Mouse (Mus musculus): ENCODE measurements around the gene Pitpnm3.

Gene Pitpnm3

DNA sequence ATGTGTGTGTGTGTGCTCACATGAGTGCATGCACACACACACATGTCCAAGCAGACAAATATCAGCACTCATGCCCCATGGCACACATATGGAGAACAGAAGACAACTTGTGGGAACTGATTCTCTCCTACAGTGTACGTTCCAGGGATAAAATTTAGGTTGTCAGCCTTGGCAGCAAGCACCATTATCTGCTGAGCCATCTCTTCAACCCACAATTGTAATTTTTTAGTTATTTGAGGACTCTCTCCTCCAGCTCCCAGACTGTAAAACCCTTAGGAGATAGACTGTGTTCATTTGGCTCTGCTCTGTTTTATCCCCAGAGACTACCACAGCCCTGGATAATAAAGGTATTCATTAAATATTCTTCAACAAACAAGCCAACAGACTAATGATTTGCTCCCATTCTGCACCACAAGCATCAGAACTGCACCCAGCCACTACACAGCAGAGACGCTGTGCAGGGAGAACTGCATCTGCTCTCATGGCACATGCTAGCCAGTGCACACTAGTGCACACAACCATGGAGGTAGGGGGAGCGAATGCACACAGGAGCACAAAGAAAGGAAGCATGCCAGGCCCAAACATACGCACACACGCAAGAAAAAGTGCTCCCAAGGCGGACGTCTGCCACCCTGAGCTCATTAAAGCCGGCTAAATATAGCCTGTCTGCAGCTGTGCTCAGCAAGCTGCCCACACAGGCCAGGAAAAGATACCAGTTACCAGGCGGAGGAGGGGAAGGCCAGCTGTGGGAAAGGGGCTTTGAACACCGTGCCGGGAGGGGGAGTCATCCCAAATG is 49.1 kb downstream of the Pitpnm3 start:
- peak; percentile 39 to 46 for DNase-seq

DNA sequence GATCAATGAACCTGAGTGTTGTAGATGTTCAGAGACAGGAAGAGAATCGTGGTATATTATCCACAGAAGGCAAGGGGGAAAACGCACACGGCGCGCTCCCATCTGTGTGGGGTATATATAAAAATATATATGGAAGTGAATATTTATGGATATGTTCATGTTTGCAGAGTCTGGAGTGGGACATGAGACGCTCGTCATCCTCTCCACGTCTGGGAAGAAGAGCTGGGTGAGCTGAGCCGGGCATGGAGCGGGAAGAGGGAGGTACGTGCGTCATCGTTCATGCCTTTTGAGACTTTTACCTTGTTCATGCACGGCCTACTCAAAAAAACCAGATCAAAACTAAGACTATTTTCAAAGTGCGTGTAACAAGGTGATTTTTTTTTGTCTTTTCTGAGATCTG is 51.2 kb downstream of the Pitpnm3 start:
- DNase-seq = no peak

DNA sequence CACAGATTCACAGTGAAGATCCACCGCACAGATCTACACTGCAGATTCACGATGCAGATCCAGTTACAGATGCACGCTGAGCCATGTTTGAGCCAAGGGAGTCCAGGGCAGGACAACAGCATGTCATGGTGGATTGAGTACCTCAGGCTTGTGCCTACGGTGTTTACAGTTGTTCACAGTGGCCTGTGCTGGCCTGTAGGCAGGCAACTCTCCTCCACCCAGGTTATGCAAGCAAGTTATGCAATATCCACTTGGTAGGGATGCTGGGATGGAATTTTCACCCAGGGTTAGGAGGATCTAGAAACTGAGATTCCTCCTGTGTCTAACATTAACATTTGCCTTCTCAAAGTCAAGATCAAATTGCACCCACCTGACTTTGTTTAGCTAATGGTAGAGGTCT is 53.0 kb downstream of the Pitpnm3 start:
- DNase-seq = no peak

DNA sequence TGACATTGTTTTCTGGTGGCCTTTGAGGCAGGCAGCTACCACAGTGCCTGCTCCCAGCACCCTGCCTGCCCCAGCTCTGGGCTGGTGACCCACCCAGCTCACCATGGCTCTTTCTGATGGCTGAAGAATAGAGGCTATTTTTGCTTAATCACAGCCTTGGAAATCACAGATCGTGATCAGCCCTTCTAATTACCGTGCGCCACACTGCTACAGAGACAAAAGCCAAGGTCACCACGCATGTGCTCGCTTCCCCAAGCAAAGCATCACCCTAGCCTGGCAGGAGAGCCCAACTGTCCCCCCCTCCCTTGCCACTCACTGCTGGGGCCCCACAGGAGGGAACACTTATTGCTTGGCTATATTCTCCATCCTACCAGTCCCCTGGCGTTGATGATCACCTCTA is 55.1 kb downstream of the Pitpnm3 start:
- no peak for DNase-seq

DNA sequence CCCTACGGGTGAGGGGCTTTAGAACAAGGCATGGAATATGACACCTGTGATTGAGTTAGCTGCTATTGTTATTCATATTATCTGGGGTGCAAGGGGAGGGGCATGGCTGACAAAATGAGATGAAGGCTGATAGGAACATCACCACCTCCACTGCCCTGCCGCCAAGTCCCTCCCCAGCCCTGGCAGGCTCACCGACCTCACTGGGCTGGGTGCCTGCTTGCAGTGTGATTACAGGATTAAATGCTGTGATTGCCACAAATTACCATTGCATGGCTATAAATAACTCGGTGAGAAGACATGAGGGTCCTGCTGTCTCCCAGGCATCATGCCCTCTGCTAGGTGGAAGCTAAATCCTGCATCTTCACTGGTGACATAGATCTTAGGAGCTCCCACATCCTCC is 56.9 kb downstream of the Pitpnm3 start:
- peak; percentile 91 to 94 for DNase-seq

DNA sequence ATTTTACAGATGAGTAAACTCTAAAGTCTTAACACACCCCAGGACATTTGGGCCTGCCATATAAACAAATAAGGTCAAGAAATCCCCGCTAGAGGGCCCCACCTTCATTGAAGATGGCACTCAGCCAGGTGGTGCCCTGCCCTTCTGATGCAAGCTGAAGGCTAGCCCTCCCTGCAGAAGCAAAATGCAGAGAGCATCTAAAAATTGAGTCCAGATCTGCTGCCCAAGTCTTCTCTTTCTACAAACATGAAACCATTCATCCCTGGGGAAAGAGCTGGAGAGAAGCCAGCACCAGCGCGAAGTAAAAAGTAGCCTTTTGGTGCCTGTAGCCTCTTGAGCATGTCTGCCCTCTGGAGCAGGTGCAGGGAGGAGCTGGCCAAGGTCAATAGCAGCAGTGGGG is 57.5 kb downstream of the Pitpnm3 start:
- peak; percentile 67 to 70 for DNase-seq

DNA sequence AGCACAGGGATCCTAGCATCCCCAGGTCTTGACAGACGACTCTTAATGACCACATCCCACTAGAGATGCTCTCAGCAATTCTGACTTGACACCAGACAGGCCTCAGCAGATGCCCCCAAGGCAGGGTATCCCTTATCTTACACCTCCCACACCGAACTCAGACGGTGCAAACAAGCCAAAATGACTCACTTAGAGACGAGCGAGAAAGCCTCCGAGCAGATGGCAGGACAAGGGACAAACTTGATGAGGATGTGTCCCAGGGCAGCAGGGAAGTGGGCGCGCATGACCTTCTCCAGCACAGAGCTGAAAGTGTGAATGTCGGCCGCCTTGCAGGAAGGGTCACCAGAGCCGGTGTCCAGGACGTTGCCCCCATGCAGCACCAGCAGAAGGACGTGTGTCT is 61.3 kb downstream of the Pitpnm3 start:
- DNase-seq = no peak

DNA sequence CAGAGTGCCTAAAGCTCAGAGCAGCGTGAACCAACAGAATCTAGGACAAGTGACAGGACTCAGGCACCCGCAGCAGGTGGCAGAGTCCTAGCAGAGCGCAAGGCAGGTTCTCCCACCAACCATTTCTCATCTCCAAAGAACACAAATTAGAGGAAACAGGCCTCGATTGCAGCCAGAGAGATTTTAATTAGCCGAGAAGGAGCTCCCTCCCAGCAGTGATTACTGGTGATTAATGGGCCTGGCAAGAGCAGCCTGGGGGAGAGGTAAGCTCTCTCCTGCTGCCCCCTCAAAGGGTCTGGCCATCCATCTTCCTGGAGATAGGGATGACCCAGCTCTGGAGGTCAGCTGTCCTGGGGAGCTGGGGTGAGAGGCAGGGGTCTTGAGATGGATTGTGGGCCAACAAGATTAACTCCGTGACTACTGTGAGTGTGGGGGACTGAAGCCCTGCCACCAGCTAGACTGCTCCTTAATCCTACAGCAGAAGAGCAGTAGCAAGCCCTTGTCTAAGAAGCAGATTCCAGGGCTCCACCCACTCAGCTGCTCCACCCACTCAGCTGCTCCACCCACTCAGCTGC is 63.2 kb downstream of the Pitpnm3 start:
- DNase-seq = peak; percentile 39 to 41

DNA sequence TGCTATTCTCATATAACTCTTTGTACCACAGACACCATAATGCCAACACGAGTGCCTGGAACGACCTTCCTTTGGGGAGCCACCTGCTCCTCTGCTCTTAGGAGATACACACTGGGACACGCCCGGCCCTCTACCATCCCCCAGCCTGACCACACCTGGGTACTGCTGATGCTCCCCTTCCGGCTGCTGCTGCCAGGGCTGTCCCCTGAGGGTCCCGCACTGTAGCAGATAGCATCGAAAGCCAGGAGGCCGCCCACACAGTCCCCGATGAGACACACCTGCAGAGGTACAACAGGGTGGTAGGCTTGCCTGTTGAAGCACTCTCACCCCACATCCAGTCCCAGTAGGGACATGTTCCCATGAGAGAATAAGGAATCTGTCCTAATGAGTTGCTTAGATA is 64.8 kb downstream of the Pitpnm3 start:
- no peak for DNase-seq

DNA sequence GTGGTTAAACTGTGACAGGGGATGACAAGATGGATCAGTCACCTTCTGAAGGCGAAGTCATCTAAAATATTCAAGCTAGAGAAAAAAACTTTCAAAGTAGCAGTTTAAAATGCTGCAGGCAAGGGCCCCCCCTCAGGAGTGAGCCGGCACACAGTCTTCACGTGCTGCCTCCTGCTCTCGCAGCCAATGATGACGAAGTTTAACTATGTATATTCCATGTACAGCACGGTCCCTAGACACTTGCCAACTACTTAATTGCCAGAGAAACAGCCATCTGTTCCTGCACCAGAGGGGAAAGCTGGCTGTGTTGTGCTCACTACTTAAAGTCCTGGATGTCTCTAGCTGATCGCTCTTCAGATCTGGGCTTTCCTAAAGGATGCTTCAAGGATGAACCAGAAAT is 67.6 kb downstream of the Pitpnm3 start:
- DNase-seq = peak; percentile 78 to 83

DNA sequence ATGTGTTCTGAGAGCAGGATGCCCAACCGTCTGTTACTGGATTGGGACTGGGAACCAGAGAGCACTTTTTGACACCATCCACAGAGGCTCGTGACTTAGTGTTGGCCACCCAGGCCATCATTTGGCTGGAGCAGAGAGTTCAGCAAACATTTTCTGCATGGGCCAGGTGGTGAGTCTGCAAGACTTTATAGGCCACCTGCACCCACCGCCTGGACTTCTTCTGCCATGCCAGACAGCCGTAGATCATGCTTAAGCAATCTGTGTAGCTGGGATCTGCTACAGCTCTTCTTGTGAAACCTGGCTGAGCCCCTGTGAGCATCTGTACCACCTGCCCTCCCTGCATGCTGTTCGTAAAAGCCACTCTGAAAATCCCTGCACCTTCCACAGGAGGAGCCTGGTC is 68.3 kb downstream of the Pitpnm3 start:
- DNase-seq = peak; percentile 80 to 89

DNA sequence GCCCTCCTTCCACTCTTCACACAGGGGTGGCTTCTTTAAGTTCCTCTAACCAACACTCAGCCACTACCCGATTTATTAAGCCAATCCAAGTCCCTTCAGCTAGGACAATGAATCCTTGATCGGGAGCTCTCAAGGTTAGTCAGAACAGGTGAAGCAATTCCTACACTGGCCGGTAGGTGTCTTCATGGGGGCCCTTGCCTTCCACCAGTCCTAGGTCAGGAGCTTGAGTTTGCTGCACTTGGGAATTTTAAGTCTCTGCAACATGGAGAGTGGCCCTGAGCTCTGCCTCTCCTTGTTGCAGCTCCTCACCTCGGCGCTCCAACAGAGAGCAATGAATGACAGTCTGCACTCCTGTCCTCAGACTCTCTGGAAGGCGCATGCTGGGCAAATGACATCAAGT is 69.2 kb downstream of the Pitpnm3 start:
- DNase-seq = peak; percentile 64 to 68

DNA sequence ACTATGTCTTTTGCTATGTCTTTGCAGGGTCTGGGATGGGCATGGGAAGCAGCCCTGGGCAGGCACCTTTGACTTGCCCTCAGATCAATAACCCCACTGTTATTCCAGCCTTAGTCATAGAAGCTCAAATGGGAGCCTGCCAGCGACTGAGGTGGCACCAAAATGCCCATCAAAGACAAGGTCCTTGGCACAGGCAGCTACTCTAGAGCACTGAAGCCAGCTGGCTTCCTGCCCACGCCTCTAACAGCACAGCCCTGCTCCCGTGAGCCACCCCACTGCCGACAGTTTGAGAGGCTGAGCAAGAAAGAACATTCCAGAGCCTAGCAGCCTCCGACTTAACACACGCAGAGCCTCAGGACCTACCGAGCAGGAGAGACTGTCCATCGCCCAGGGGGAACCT is 70.5 kb downstream of the Pitpnm3 start:
- peak; percentile 86 to 88 for DNase-seq

DNA sequence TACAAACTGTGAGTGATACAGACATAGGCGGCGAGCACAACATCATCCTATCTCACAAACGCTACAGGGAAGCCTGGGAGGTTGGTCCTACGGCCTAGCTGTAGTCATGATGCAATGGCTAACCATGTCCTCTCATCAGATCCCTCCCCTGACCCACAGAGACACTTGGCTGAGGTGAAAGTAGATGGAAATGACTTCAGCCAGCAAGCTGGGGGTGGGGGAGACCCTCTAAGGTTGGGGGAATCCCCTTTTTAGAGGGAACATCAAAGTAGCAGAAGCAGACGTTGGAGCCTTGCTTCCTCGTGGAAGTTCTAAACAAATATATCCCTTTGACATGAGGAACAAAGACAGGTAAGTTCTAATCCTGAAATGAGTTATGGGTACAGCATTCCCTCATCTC is 71.2 kb downstream of the Pitpnm3 start:
- no peak for DNase-seq

DNA sequence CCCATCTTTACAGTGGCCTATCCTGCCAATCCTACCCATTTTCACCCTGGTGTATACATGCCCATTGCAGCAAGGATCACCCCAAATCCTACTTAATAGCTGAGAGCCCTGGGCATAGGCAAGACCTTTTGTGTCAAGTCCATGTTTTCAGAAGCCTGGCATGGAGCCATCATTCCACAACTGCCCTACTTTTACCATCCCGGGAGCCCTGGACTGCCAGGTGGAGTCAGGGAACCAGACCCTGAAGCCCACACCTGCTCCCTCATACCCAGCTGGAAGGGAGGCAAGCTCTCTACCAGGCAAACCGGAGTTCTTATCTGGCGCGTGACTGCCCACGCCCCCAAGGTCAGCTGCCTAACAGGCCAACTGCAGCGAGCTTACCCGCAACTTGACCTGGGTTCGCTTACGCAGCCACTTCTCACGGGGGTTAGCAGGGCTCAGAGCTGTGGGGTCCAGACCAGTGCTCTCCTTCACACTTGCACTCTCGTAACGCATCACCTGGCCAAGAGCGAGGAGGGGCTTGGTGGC is 74.4 kb downstream of the Pitpnm3 start:
- peak; percentile 35 to 44 for DNase-seq

DNA sequence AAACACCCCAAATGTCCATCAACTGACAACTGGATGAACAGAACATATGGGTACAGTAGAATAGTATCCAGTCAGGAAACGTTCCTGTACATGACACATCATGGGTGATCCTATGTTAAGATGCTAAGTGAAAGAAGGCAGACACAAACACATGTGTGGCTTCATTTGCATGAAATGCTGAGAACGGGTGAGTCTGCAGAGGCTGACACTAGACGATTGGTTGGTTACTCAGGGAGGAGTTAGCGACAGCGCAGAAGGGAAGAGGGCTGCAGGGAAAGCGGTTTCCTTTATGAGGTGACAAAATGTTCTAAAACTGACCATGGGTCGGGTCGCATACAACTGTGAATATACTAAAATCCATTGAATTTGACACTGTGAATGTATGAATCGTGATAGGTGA is 75.2 kb downstream of the Pitpnm3 start:
- no peak for DNase-seq

DNA sequence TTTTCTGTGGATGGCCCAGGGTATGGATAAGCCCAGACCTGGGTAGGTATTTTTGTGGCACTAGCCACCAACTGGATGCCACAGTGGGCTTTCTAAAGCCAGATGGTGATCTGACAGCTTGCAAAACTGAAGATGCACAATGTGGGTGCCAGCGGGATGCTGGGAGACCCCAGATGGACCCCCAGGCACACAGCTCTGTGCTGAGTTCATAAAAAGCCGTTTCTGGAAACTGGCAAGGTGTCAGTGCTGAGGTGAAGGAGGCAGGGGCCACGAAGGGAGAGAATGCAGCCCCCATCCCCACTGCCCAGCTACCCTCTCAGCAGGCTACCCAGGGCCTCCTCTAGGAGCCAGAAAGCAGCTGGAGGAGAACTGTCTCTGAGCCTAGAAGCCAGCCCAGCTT is 78.4 kb downstream of the Pitpnm3 start:
- peak; percentile 61 to 75 for DNase-seq

DNA sequence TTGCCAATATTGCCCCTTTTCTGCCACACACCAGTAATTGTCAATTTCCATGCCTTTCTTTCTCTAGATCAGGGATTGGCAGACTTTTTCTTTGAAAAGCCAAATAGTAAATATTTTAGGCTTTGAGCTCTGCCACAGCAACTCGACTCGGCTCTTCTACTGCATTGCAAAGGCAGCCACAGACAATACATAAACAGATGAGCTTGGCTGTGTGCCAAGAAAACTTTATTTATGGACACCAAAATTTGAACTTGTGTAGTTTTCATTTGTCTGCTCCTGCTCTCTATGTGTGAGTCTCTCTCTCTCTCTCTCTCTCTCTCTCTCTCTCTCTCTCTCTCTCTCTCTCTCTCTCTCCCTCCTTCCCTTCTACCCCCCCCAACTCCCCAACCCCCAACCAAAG is 80.4 kb downstream of the Pitpnm3 start:
- DNase-seq = no peak

DNA sequence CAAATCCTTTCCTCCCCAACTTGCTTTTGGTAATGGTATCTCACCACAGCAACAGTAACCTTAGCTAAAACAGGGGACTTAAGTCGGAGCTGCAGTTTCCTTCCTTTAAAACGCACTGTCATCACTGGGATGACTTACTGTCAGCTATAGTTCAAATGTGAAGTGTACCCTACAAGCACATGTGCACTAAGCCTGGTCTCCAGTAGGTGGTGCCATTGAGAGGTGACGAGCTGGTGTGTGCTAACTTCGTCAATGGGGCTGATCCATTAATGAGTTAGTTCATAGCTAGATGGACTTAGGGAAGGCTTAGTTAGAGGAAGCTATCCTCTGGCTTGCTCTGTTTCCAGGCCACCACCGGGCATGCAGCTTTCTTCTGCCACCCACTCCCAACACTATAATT is 82.9 kb downstream of the Pitpnm3 start:
- peak; percentile 95 to 97 for DNase-seq

DNA sequence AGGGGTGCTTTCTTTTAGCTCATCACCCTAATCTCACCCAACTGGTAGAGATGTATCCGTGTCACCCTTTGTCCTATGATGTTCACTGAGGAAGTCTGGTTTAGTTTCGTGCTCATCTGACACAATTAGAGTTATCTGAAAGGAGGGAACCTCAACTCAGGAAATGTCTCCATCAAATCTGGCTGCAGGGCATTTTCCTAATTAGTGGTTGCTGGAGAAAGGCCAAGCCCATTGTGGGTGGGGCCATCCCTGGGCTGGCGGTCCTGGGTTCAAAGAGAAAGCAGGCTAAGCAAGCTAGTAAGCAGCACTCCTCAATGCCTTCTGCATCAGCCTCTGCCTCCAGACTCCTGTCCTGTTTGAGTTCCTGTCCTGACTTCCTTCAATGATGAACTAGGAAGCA is 83.4 kb downstream of the Pitpnm3 start:
- peak; percentile 48 to 55 for DNase-seq

DNA sequence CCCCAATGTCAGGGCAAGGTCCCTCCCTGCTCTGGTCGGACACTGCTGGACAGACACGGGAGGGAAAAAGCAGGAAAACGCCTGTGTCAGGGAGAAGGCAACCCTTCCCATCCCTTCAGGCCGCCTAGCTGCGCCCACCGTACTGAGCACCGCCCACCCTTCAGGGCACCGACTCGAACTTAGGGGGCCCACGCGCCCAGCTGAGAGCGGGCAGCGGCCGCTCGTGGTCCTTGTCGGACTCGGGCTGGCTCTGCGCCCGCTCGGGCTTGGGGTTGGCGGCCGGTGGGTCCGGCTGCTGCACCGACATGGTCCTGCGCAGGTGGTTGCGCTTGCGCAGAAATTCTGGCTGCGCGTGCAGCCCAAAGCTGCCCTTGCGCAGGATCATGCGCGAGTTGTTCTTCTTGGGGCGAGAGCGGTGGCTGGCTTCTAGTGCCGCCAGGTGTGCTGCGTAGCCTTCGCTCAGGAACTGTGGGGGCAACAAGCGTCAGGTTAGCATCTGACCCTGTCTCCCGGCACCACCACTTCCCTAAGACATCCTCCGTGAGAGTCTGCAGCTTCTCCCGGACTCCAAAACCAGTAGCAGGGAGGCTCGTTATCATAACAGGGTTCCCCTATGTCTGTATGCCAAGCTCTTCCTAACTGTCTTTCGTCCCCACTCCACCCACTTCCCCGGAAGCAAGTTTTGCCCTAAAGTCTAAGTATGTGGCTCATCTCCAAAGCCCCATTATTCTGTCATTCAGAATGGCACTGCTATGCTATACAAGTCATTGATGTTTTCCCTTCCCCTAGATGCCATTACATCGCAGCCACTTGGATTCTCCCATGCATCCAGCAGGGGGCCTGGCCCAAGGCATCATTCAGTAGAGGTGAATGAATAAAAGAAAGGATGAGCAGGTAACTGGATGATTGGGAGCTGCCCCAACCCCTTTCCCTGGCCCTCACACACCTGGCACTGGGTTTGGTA is 84.4 kb downstream of the Pitpnm3 start:
- DNase-seq = peak; percentile 85 to 89

DNA sequence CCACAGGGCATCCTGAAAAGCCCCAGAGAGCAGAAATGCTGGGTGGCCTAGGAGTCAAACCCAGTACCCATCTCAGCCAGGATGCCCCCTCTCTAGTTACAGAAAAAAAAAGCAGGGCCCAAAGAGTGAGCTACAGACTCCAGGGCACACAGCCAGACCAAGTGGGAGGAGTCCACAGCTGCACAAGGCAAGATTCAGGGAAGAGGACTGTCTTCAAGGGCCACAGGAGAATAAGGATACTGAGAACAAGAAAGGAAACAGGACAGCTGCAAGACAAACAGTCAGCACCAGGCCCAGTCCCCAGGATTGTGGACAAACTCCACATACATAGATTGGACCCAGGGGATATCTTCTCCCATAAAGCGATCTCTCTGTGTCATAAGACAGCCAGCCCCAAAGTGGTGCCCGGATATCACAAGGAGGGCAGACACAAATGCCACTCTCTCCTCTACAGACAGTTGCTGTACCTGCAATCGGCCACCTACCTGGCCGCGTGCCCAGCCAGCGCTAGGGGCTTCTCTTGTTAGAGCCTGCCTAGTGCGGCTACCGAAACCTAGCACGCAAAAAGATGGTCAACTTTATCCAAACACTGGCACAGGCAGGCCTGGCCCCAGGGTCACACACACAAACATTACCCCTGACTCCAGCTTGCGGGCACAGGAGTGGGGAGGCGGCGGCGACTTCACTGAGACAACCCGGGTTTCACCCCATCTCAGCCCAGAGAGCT is 85.2 kb downstream of the Pitpnm3 start:
- peak; percentile 72 to 78 for DNase-seq

All from cerebellum, postnatal 10 days (tissue).